Mouse (Mus musculus): ENCODE results near the gene Zic2. TPM values are rescaled to one million over a fixed set of nuclear protein-coding genes. Genes with fewer than 3 reads are reported as not detected.

The Zic2 gene
- polyA plus RNA-seq, 1 experiment from 2014 or later, result 7.3 TPM

- H3K4me3 ChIP-seq (ENCODE audit: low read depth, low read length), result peak overlapping the region; percentile 49
- no peaks in the 10 kb centered on the region for H3K9me3 ChIP-seq (replicated peaks; ENCODE audit: control insufficient read depth, low read length)
- H3K27ac ChIP-seq (ENCODE audit: low read depth, low read length), result peak overlapping the region; percentile 99
- peaks cover 31% of the 10 kb centered on the region for H3K27me3 ChIP-seq (replicated peaks; ENCODE audit: control insufficient read depth, insufficient read depth, low read length)
- under 1% methylated on average over 20 of the region's 22 CpGs for WGBS
- H3K9ac ChIP-seq (ENCODE audit: low read length), result peak overlapping the region; percentile 85
- peak overlapping the region; percentile 73 for H3K4me2 ChIP-seq (ENCODE audit: low read length)
- ATAC-seq (no peak), DNase-seq (ENCODE audit: low spot score) (peak; percentile 53)
- H3K36me3 ChIP-seq (ENCODE audit: control insufficient read depth, insufficient read depth, low read length), result peaks cover 7% of the 10 kb centered on the region; the same call in 1 of the 2 replicates
- H3K4me1 ChIP-seq (ENCODE audit: control insufficient read depth, insufficient read depth, low read length), result peaks cover 8% of the 10 kb centered on the region; the same call in 1 of the 2 replicates
Observed at GRCm38 (mm10) chr14:122478574-122479011, 3.4 kb downstream of the Zic2 start.

- Histone ChIP-seq H3K36me3 (ENCODE audit: control insufficient read depth, insufficient read depth, low read length) (peaks cover 7% of the 10 kb centered on the region; the same call in 1 of the 2 replicates), H3K9ac (ENCODE audit: low read length) (peak overlapping the region; percentile 85), H3K27me3 (replicated peaks; ENCODE audit: control insufficient read depth, insufficient read depth, low read length) (peaks cover 38% of the 10 kb centered on the region), H3K9me3 (replicated peaks; ENCODE audit: control insufficient read depth, low read length) (no peaks in the 10 kb centered on the region), H3K27ac (ENCODE audit: low read depth, low read length) (peak overlapping the region; percentile 50; the same call in 1 of the 2 replicates), H3K4me3 (ENCODE audit: low read depth, low read length) (peak overlapping the region; percentile 49), H3K4me2 (ENCODE audit: low read length) (peak overlapping the region; percentile 73), H3K4me1 (ENCODE audit: control insufficient read depth, insufficient read depth, low read length) (peaks cover 9% of the 10 kb centered on the region; the same call in 1 of the 2 replicates)
- 11% methylated on average over 17 of the region's 17 CpGs for WGBS
- ATAC-seq (no peak), DNase-seq (ENCODE audit: low spot score) (peak; percentile 45)
Observed at GRCm38 (mm10) chr14:122479461-122480109, 4.3 kb downstream of the Zic2 start.

- peak; percentile 63 for DNase-seq (ENCODE audit: low spot score)
- Histone ChIP-seq H3K9ac (ENCODE audit: low read length) (peak overlapping the region; percentile 75), H3K4me2 (ENCODE audit: low read length) (peak overlapping the region; percentile 73), H3K4me3 (ENCODE audit: low read depth, low read length) (peak overlapping the region; percentile 49), H3K27me3 (replicated peaks; ENCODE audit: control insufficient read depth, insufficient read depth, low read length) (peaks cover 46% of the 10 kb centered on the region), H3K4me1 (ENCODE audit: control insufficient read depth, insufficient read depth, low read length) (peaks cover 9% of the 10 kb centered on the region; the same call in 1 of the 2 replicates), H3K36me3 (ENCODE audit: control insufficient read depth, insufficient read depth, low read length) (peaks cover 7% of the 10 kb centered on the region; the same call in 1 of the 2 replicates), H3K9me3 (replicated peaks; ENCODE audit: control insufficient read depth, low read length) (no peaks in the 10 kb centered on the region), H3K27ac (ENCODE audit: low read depth, low read length) (peak overlapping the region; percentile 71)
- no peak for ATAC-seq
- WGBS, result 7% methylated on average over 2 of the region's 2 CpGs
Observed at GRCm38 (mm10) chr14:122480355-122480754, 5.1 kb downstream of the Zic2 start.

- Histone ChIP-seq H3K27ac (ENCODE audit: low read depth, low read length) (peak overlapping the region; percentile 52), H3K9ac (ENCODE audit: low read length) (peak overlapping the region; percentile 75), H3K4me3 (ENCODE audit: low read depth, low read length) (peak overlapping the region; percentile 49), H3K4me2 (ENCODE audit: low read length) (peak overlapping the region; percentile 73), H3K4me1 (ENCODE audit: control insufficient read depth, insufficient read depth, low read length) (peaks cover 9% of the 10 kb centered on the region; the same call in 1 of the 2 replicates), H3K36me3 (ENCODE audit: control insufficient read depth, insufficient read depth, low read length) (peaks cover 7% of the 10 kb centered on the region; the same call in 1 of the 2 replicates), H3K9me3 (replicated peaks; ENCODE audit: control insufficient read depth, low read length) (no peaks in the 10 kb centered on the region), H3K27me3 (replicated peaks; ENCODE audit: control insufficient read depth, insufficient read depth, low read length) (peaks cover 48% of the 10 kb centered on the region)
- DNase-seq (ENCODE audit: low spot score) (peak; percentile 48), ATAC-seq (no peak)
- 14% methylated on average over 15 of the region's 15 CpGs for WGBS
Observed at GRCm38 (mm10) chr14:122481181-122481580, 5.9 kb downstream of the Zic2 start.

- H3K27ac ChIP-seq (ENCODE audit: low read depth, low read length), result peak overlapping the region; percentile 52
- DNase-seq (ENCODE audit: low spot score) (peak; percentile 56), ATAC-seq (peak; percentile 9; the same call in 1 of the 2 replicates)
- H3K4me3 ChIP-seq (ENCODE audit: low read depth, low read length), result peak overlapping the region; percentile 49
- 7% methylated on average over 37 of the region's 38 CpGs for WGBS
- H3K9ac ChIP-seq (ENCODE audit: low read length), result peak overlapping the region; percentile 75
- peak overlapping the region; percentile 73 for H3K4me2 ChIP-seq (ENCODE audit: low read length)
- H3K4me1 ChIP-seq (ENCODE audit: control insufficient read depth, insufficient read depth, low read length), result peaks cover 9% of the 10 kb centered on the region; the same call in 1 of the 2 replicates
- peaks cover 7% of the 10 kb centered on the region; the same call in 1 of the 2 replicates for H3K36me3 ChIP-seq (ENCODE audit: control insufficient read depth, insufficient read depth, low read length)
- no peaks in the 10 kb centered on the region for H3K9me3 ChIP-seq (replicated peaks; ENCODE audit: control insufficient read depth, low read length)
- H3K27me3 ChIP-seq (replicated peaks; ENCODE audit: control insufficient read depth, insufficient read depth, low read length), result peaks cover 55% of the 10 kb centered on the region
Observed at GRCm38 (mm10) chr14:122482081-122483023, 7.1 kb downstream of the Zic2 start.

GRCm38 (mm10) chr14:122483024-122483385 is 7.8 kb downstream of the Zic2 start:
- H3K9me3 ChIP-seq (replicated peaks; ENCODE audit: control insufficient read depth, low read length), result no peaks in the 10 kb centered on the region
- WGBS, result 20% methylated on average over 5 of the region's 5 CpGs
- peaks cover 7% of the 10 kb centered on the region; the same call in 1 of the 2 replicates for H3K36me3 ChIP-seq (ENCODE audit: control insufficient read depth, insufficient read depth, low read length)
- ATAC-seq (no peak), DNase-seq (ENCODE audit: low spot score) (peak; percentile 22)
- H3K4me1 ChIP-seq (ENCODE audit: control insufficient read depth, insufficient read depth, low read length), result peaks cover 9% of the 10 kb centered on the region; the same call in 1 of the 2 replicates
- peak overlapping the region; percentile 73 for H3K4me2 ChIP-seq (ENCODE audit: low read length)
- H3K4me3 ChIP-seq (ENCODE audit: low read depth, low read length), result peak overlapping the region; percentile 49
- peaks cover 57% of the 10 kb centered on the region for H3K27me3 ChIP-seq (replicated peaks; ENCODE audit: control insufficient read depth, insufficient read depth, low read length)
- H3K9ac ChIP-seq (ENCODE audit: low read length), result peak overlapping the region; percentile 75
- H3K27ac ChIP-seq (ENCODE audit: low read depth, low read length), result peak overlapping the region; percentile 52

- H3K27me3 ChIP-seq (replicated peaks; ENCODE audit: control insufficient read depth, insufficient read depth, low read length), result peaks cover 57% of the 10 kb centered on the region
- H3K4me1 ChIP-seq (ENCODE audit: control insufficient read depth, insufficient read depth, low read length), result peaks cover 9% of the 10 kb centered on the region; the same call in 1 of the 2 replicates
- no peaks in the 10 kb centered on the region for H3K9me3 ChIP-seq (replicated peaks; ENCODE audit: control insufficient read depth, low read length)
- 27% methylated on average over 18 of the region's 18 CpGs for WGBS
- H3K9ac ChIP-seq (ENCODE audit: low read length), result peak overlapping the region; percentile 75
- peak overlapping the region; percentile 3; the same call in 1 of the 2 replicates for H3K4me3 ChIP-seq (ENCODE audit: low read depth, low read length)
- peak overlapping the region; percentile 66 for H3K27ac ChIP-seq (ENCODE audit: low read depth, low read length)
- H3K4me2 ChIP-seq (ENCODE audit: low read length), result peak overlapping the region; percentile 73
- peaks cover 1% of the 10 kb centered on the region; the same call in 1 of the 2 replicates for H3K36me3 ChIP-seq (ENCODE audit: control insufficient read depth, insufficient read depth, low read length)
- DNase-seq (ENCODE audit: low spot score), result peak; percentile 43
- no peak for ATAC-seq
Observed at GRCm38 (mm10) chr14:122483556-122484421, 8.6 kb downstream of the Zic2 start.

- no peak for DNase-seq (ENCODE audit: low spot score)
- H3K36me3 ChIP-seq (ENCODE audit: control insufficient read depth, insufficient read depth, low read length), result no peaks in the 10 kb centered on the region
- H3K4me1 ChIP-seq (ENCODE audit: control insufficient read depth, insufficient read depth, low read length), result peaks cover 9% of the 10 kb centered on the region; the same call in 1 of the 2 replicates
- peaks cover 57% of the 10 kb centered on the region for H3K27me3 ChIP-seq (replicated peaks; ENCODE audit: control insufficient read depth, insufficient read depth, low read length)
- H3K9ac ChIP-seq (ENCODE audit: low read length), result peak overlapping the region; percentile 75
- peak overlapping the region; percentile 3; the same call in 1 of the 2 replicates for H3K4me3 ChIP-seq (ENCODE audit: low read depth, low read length)
- no peaks in the 10 kb centered on the region for H3K9me3 ChIP-seq (replicated peaks; ENCODE audit: control insufficient read depth, low read length)
- H3K4me2 ChIP-seq (ENCODE audit: low read length), result peak overlapping the region; percentile 73
- 32% methylated on average over 4 of the region's 4 CpGs for WGBS
- no peak for ATAC-seq
- H3K27ac ChIP-seq (ENCODE audit: low read depth, low read length), result peak overlapping the region; percentile 66
Observed at GRCm38 (mm10) chr14:122484458-122484843, 9.2 kb downstream of the Zic2 start.
